Mouse (Mus musculus) kidney, embryonic 14.5 days (tissue): ENCODE measurements around the gene Gm15319. TPM values are rescaled to one million over a fixed set of nuclear protein-coding genes. Genes with fewer than 3 reads are reported as not detected.
"Not testable (repeated sequence)": the region's sequence is repeated elsewhere in the genome, so short reads cannot be mapped to it uniquely, and the experiment has no call there.

Experiments used
- ATAC-seq: fragments of 200-750 bp; cut with Nextera tagmentation; 2 replicates; pipeline ENCODE4 v1.8.0; 2017; ENCODE audit warnings: moderate number of reproducible peaks, mild to moderate bottlenecking, moderate TSS enrichment, moderate library complexity; ENCODE audit not compliant: low FRiP score, low TSS enrichment
- H3K27ac ChIP-seq: fragments of 300-500 bp; sonication (generic); 2 replicates; pipeline ENCODE4 v1.5.1; 2014; ENCODE audit warnings: low read depth, mild to moderate bottlenecking, low read length, moderate library complexity, mixed read lengths
- H3K27me3 ChIP-seq: fragments of 300-500 bp; sonication (generic); 2 replicates; pipeline ENCODE4 v1.6.1; 2014; ENCODE audit warnings: mild to moderate bottlenecking, low read length; ENCODE audit not compliant: control insufficient read depth, insufficient read depth
- H3K36me3 ChIP-seq: fragments of 300-500 bp; sonication (generic); 2 replicates; pipeline ENCODE4 v1.6.1; 2014; ENCODE audit warnings: low read length, mixed read lengths; ENCODE audit not compliant: control insufficient read depth, insufficient read depth
- H3K4me1 ChIP-seq: fragments of 300-500 bp; sonication (generic); 2 replicates; pipeline ENCODE4 v1.6.1; 2014; ENCODE audit warnings: low read length, mixed read lengths; ENCODE audit not compliant: control insufficient read depth, insufficient read depth
- H3K4me2 ChIP-seq: fragments of 300-500 bp; sonication (generic); replicated peaks from 2 replicates; pipeline ENCODE4 v1.6.1; 2014; ENCODE audit warnings: low read depth, mild to moderate bottlenecking, low read length
- H3K4me3 ChIP-seq: fragments of 300-500 bp; sonication (generic); 2 replicates; pipeline ENCODE4 v1.5.1; 2014; ENCODE audit warnings: mild to moderate bottlenecking, low read length
- H3K9ac ChIP-seq: fragments of 300-500 bp; sonication (generic); 2 replicates; pipeline ENCODE4 v1.6.1; 2014; ENCODE audit warnings: low read depth, mild to moderate bottlenecking, low read length, moderate library complexity
- H3K9me3 ChIP-seq: fragments of 300-500 bp; sonication (generic); 2 replicates; pipeline ENCODE4 v1.6.1; 2016; ENCODE audit warnings: low read length; ENCODE audit not compliant: control insufficient read depth
- whole genome bisulfite sequencing: fragments of 180-500 bp; shearing (Covaris S2); extraction: QIAGEN DNeasy Blood & Tissue Kit; methylation state at CpG from one replicate; pipeline ENCODE4 v1.1.7; 2014; 5-methylcytosine and 5-hydroxymethylcytosine counted together
- polyA plus RNA-seq: library from polyadenylated mRNA; unstranded; fragments of >200 nt; fragmentation: Nextera tagmentation; extraction: Ambion mirVana; gene quantifications from 2 replicates; pipeline ENCODE4 v1.2.1, GENCODE M21; 2014

The Gm15319 gene
- polyA plus RNA-seq, 1 experiment from 2014 or later: 0.27 TPM

DNA sequence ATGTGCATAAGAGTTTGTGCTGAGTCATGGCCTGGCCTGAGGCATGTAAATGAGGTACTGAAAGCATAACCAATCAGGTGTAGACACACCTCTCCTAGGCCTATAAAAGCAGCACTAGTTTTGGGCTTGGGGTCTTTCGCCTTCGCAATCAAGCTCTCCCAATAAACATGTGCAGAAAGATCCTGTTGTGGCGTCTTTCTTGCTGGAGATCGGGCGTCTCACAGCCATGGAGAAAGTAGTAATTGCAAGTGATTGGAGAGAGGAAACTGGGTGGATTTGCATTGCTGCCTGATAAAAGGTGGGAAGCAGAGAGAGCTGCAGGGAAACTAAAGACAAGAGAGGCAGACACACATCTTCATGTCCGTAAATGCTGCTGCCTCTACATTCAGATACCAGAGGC, 60.3 kb downstream of the Gm15319 start:
- H3K4me3 ChIP-seq, ATAC-seq, H3K4me2 ChIP-seq, H3K9me3 ChIP-seq, H3K36me3 ChIP-seq, H3K27me3 ChIP-seq, H3K27ac ChIP-seq, H3K4me1 ChIP-seq, H3K9ac ChIP-seq: not testable (repeated sequence)
- 92% methylated on average over 5 of the region's 6 CpGs for WGBS

GRCm38 (mm10) chr8:20300042-20300441, 63.0 kb downstream of the Gm15319 start:
- H3K27me3 ChIP-seq, H3K4me1 ChIP-seq, ATAC-seq, H3K9ac ChIP-seq, H3K9me3 ChIP-seq, H3K36me3 ChIP-seq, H3K4me2 ChIP-seq, H3K27ac ChIP-seq, H3K4me3 ChIP-seq: not testable (repeated sequence)
- 76% methylated on average over 4 of the region's 4 CpGs for WGBS

DNA sequence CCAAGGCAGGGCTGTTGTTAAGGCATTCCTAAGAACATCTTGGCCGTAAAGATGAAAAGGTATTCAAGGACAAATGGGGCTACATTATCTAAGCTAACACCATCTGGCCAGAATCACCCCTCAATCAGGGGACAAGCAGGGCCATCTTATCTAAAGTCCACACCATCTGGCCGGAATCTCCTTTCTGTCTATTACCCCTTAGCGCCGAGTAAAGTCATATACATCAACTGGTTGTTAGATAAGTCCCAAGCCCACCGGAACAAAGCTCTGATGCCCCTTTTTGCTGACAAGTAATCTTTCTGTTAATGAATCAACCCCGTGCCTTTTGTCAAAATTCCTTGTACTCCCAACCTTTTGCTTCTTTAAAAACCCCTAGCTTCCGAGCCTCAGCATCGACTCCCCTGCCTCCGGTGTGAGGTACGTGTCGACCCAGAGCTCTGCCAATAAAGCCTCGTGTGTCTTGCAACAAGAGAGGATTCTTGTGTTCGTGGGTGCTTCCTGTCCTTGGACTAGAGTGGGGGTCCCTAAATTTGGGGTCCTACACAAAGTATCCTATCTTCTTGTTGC, 65.0 kb downstream of the Gm15319 start:
- not testable (repeated sequence) for H3K4me3 ChIP-seq, H3K9me3 ChIP-seq, H3K27me3 ChIP-seq, H3K36me3 ChIP-seq, ATAC-seq, H3K27ac ChIP-seq, H3K4me1 ChIP-seq, H3K4me2 ChIP-seq, H3K9ac ChIP-seq
- 81% methylated on average over 12 of the region's 13 CpGs for WGBS

GRCm38 (mm10) chr8:20296803-20297702, 66.0 kb downstream of the Gm15319 start:
- ATAC-seq: peak; percentile 100
- H3K4me2 ChIP-seq: peak overlapping the region; percentile 44
- peak overlapping the region; percentile 20; the same call in 1 of the 2 replicates for H3K27ac ChIP-seq
- H3K9me3 ChIP-seq, H3K36me3 ChIP-seq, H3K27me3 ChIP-seq, H3K4me1 ChIP-seq: not testable (repeated sequence)
- H3K9ac ChIP-seq: peak overlapping the region; percentile 79
- 15% methylated on average over 59 of the region's 73 CpGs for WGBS
- peak overlapping the region; percentile 59 for H3K4me3 ChIP-seq

- not testable (repeated sequence) for H3K4me3 ChIP-seq, ATAC-seq, H3K9ac ChIP-seq, H3K4me2 ChIP-seq, H3K36me3 ChIP-seq, H3K4me1 ChIP-seq, H3K27ac ChIP-seq, H3K9me3 ChIP-seq, H3K27me3 ChIP-seq
- 92% methylated on average over 2 of the region's 4 CpGs for WGBS
These were observed 67.1 kb downstream of the Gm15319 start for GRCm38 (mm10) chr8:20295881-20296280.

GRCm38 (mm10) chr8:20294826-20295225, 68.2 kb downstream of the Gm15319 start:
- not testable (repeated sequence) for H3K4me2 ChIP-seq, ATAC-seq

DNA sequence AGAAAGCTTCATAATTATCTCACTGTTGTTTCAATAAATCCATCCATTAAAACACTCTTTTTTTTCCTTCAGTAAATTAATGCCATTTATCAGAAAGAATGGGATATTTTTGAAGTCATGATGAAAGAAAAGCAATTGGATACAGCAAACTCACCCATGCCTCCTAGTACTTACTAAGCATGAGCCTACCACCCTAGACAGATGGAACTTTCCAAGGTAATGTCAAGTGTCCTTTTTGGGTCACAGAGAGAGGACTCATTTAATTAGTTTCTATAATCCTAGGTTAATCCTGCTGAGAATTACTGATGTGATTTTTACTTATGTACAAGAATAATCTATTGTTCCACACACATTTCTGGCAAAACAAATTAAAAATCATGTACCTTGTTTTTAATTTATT, 69.0 kb downstream of the Gm15319 start:
- H3K4me3 ChIP-seq, H3K4me2 ChIP-seq, H3K9ac ChIP-seq, H3K27ac ChIP-seq, ATAC-seq, H3K4me1 ChIP-seq, H3K36me3 ChIP-seq, H3K27me3 ChIP-seq, H3K9me3 ChIP-seq: not testable (repeated sequence)

More at GRCm38 (mm10) chr8:20294826-20295225, 68.2 kb downstream of the Gm15319 start:
- H3K4me3 ChIP-seq, H3K9me3 ChIP-seq, H3K27me3 ChIP-seq, H3K36me3 ChIP-seq, H3K4me1 ChIP-seq, H3K27ac ChIP-seq, H3K9ac ChIP-seq: not testable (repeated sequence)
- 93% methylated on average over 3 of the region's 4 CpGs for WGBS

DNA sequence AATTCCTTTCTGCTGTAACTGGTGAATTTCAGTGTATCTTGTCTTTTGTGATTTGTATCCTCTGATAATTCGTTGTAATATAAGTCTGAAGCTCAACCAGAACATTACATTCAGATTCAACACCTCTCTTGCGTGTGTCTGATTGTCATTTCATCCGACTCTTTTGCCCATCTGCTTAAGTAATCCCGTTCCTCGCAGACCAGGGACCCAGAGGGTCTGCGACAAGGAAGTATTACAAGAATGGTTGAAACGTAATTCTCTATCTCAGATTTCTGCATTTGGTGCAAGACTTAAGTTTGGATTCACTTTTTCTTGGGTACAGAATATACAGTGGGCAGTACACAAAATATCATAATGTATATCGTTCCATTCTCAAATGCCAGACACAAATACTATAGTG, 73.0 kb downstream of the Gm15319 start:
- 77% methylated on average over 4 of the region's 8 CpGs for WGBS

GRCm38 (mm10) chr8:20288878-20289277, 74.1 kb downstream of the Gm15319 start:
- H3K27me3 ChIP-seq, H3K9ac ChIP-seq, H3K27ac ChIP-seq, ATAC-seq, H3K9me3 ChIP-seq, H3K4me3 ChIP-seq, H3K36me3 ChIP-seq, H3K4me2 ChIP-seq, H3K4me1 ChIP-seq: not testable (repeated sequence)
- 97% methylated on average over 1 of the region's 3 CpGs for WGBS

More for the DNA sequence above, 73.0 kb downstream of the Gm15319 start:
- not testable (repeated sequence) for H3K9ac ChIP-seq, H3K4me2 ChIP-seq, H3K36me3 ChIP-seq, H3K27ac ChIP-seq, H3K4me3 ChIP-seq, ATAC-seq, H3K27me3 ChIP-seq, H3K9me3 ChIP-seq, H3K4me1 ChIP-seq
